Mouse (Mus musculus) heart, embryonic 14.5 days (tissue): ENCODE data around the gene Wasf2. TPM values are rescaled to one million over a fixed set of nuclear protein-coding genes. Genes with fewer than 3 reads are reported as not detected.

Source experiments
- ATAC-seq: fragments of 200-750 bp; cut with Nextera tagmentation; 2 replicates; pipeline ENCODE4 v1.8.0; 2017; ENCODE audit warnings: low read depth, moderate TSS enrichment; ENCODE audit not compliant: insufficient number of reproducible peaks, insufficient read depth, low FRiP score
- H3K27ac ChIP-seq, 2 experiments: fragments of 200-500 bp in 1 of 2; fragments of 300-500 bp in 1 of 2; sonication (generic) in 1 of 2; replicated peaks in 1 of 2; 2 replicates each; pipeline ENCODE4 v1.5.1; 2012 to 2014; ENCODE audit warnings: low read depth in 2 of 2, low read length in 2 of 2, control low read depth in 1 of 2, mild to moderate bottlenecking in 1 of 2, mixed read lengths in 1 of 2; ENCODE audit not compliant: control insufficient read depth in 1 of 2, insufficient read depth in 1 of 2
- H3K27me3 ChIP-seq: fragments of 300-500 bp; sonication (generic); 2 replicates; pipeline ENCODE4 v1.6.1; 2014; ENCODE audit warnings: mild to moderate bottlenecking, low read length, control low read depth; ENCODE audit not compliant: control insufficient read depth, insufficient read depth
- H3K36me3 ChIP-seq: fragments of 300-500 bp; sonication (generic); 2 replicates; pipeline ENCODE4 v1.6.1; 2014; ENCODE audit warnings: mild to moderate bottlenecking, control low read depth, low read length, mixed read lengths; ENCODE audit not compliant: control insufficient read depth, insufficient read depth
- H3K4me1 ChIP-seq, 2 experiments: fragments of 200-500 bp in 1 of 2; fragments of 300-500 bp in 1 of 2; sonication (generic) in 1 of 2; 2 replicates each; pipeline ENCODE4 v1.6.1; 2012 to 2014; ENCODE audit warnings: low read length in 2 of 2, control low read depth in 1 of 2, mixed read lengths in 1 of 2; ENCODE audit not compliant: control insufficient read depth in 2 of 2, insufficient read depth in 2 of 2
- H3K4me2 ChIP-seq: fragments of 300-500 bp; sonication (generic); 2 replicates; pipeline ENCODE4 v1.6.1; 2014; ENCODE audit warnings: mild to moderate bottlenecking, low read length
- H3K4me3 ChIP-seq, 2 experiments: fragments of 200-500 bp in 1 of 2; fragments of 300-500 bp in 1 of 2; sonication (generic) in 1 of 2; 2 replicates each; pipeline ENCODE4 v1.5.1; 2012 to 2014; ENCODE audit warnings: low read length in 2 of 2, mild to moderate bottlenecking in 2 of 2, control low read depth in 1 of 2, low read depth in 1 of 2, moderate library complexity in 1 of 2; ENCODE audit not compliant: control insufficient read depth in 1 of 2, insufficient read depth in 1 of 2
- H3K9ac ChIP-seq: fragments of 300-500 bp; sonication (generic); 2 replicates; pipeline ENCODE4 v1.6.1; 2014; ENCODE audit warnings: mild to moderate bottlenecking, low read length
- H3K9me3 ChIP-seq: fragments of 300-500 bp; sonication (generic); 2 replicates; pipeline ENCODE4 v1.6.1; 2016; ENCODE audit warnings: low read length, control low read depth; ENCODE audit not compliant: control insufficient read depth
- WGBS: fragments of 180-500 bp; shearing (Covaris S2); extraction: QIAGEN DNeasy Blood & Tissue Kit; methylation state at CpG from one replicate; pipeline ENCODE4 v1.1.7; 2014; 5-methylcytosine and 5-hydroxymethylcytosine counted together
- polyA plus RNA-seq: library from polyadenylated mRNA; unstranded; fragments of >200 nt; fragmentation: Nextera tagmentation; extraction: Ambion mirVana; gene quantifications from 2 replicates; pipeline ENCODE4 v1.2.1, GENCODE M21; 2014

Wasf2 gene
- polyA plus RNA-seq, 1 experiment from 2014 or later = 68.6 TPM

DNA sequence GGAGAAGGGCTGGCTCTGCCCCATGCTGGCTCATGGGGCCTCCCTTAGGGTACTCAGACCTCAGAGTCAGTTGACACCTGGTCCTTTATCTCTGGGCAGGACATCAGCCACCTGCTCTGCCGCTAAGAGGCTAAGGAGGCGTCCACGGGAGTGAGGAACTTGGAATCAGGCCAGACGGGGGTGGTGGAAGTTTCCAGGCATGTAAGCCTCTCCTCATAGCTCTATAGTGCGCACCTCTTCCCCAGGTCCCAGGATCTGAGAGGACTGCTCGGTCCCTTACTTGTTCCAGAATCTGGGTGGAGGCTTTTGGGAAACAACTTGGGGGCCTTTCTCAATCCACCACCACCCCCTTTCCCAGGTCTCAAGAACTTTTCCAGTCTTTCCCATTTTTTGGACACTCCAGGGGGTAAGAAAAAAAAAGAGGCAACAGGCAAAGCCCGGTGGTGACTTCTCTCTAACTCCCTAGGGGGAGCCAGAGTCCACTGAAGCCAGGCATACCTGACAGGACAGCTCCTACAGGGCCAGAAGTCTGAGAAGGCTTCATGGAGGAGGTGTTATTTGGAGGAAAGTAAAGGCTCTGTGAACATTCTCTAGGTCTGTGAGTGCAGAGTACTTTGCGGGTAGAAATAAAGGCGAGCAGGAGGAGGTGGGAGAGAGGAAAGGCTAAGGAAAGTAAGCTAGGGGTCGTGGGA lies 103.1 kb downstream of the Wasf2 start:
- no peak for ATAC-seq
- Histone ChIP-seq H3K4me1 (peaks cover 2 to 4% of the 10 kb centered on the region in 2 experiments; a peak in 1 of 4 replicates), H3K27ac (no peak overlapping the region), H3K36me3 (no peaks in the 10 kb centered on the region), H3K9ac (no peak overlapping the region), H3K9me3 (no peaks in the 10 kb centered on the region), H3K27me3 (no peaks in the 10 kb centered on the region), H3K4me2 (no peak overlapping the region), H3K4me3 (no peak overlapping the region)
- 29% methylated on average over 10 of the region's 10 CpGs for WGBS

DNA sequence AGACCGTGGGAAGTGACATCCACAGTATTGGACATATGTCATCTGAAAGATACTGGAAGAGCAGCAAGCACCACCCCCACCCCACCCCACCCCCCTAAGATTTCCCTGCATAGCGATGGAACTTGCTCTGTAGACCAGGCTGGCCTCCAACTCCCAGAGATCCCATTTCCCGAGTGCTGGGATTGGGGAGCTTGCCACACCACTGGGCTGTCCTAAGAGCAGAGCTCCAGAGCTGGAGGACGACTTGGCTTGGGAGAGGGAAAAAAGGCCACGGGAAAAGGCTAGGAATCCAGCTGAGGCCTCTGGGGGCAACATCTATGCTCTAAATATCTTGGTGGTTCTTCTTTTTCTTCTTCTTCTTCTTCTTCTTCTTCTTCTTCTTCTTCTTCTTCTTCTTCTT lies 104.5 kb downstream of the Wasf2 start:
- Histone ChIP-seq H3K9ac (no peak overlapping the region), H3K27me3 (no peaks in the 10 kb centered on the region), H3K9me3 (no peaks in the 10 kb centered on the region), H3K36me3 (no peaks in the 10 kb centered on the region), H3K4me1 (peaks cover 2 to 4% of the 10 kb centered on the region in 2 experiments; a peak in 1 of 4 replicates), H3K4me2 (no peak overlapping the region), H3K4me3 (no peak overlapping the region), H3K27ac (no peak overlapping the region)
- 39% methylated on average over 5 of the region's 5 CpGs for WGBS
- no peak for ATAC-seq

DNA sequence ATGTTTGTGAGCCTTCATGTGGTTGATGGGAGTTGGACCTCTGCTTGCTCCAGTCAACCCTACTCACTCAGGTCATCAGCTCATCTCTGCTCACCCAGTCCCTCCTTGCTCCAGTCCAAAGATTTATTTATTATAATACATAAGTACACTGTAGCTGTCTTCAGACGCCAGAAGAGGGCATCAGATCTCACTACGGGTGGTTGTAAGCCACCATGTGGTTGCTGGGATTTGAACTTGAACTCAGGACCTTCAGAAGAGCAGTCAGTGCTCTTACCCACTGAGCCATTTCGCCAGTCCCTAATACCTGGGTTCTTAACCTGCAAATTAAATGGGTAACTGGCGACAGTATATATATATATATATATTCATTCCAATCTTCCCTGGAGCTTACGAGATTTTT lies 105.1 kb downstream of the Wasf2 start:
- Histone ChIP-seq H3K9ac (no peak overlapping the region), H3K36me3 (no peaks in the 10 kb centered on the region), H3K9me3 (no peaks in the 10 kb centered on the region), H3K27me3 (no peaks in the 10 kb centered on the region), H3K4me3 (no peak overlapping the region), H3K27ac (no peak overlapping the region), H3K4me1 (peaks cover 2 to 4% of the 10 kb centered on the region in 2 experiments; a peak in 1 of 4 replicates), H3K4me2 (no peak overlapping the region)
- no peak for ATAC-seq
- WGBS = 82% methylated on average over 5 of the region's 5 CpGs

DNA sequence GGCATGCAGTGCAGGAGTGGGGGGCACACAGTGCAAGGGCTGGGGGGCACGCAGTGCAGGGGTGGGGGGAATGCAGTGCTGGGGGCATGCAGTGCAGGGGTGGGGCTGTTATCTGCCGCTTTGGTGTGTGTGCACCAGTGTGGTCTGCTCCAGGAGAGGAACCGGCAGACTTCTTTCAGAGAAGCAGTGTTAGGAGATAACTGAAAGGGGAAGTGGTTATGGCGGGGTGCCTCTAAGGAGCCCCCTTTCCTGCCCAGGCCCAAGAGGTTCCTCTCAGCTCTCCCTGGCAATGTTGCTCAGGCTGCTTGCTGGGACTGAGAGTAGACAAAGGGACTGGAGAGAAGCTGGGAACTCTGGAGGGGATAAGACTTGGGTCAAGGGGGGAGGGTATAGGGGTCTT lies 107.6 kb downstream of the Wasf2 start:
- Histone ChIP-seq H3K4me2 (no peak overlapping the region), H3K27me3 (peaks cover 7% of the 10 kb centered on the region), H3K4me3 (no peak overlapping the region), H3K9ac (no peak overlapping the region), H3K36me3 (no peaks in the 10 kb centered on the region), H3K27ac (no peak overlapping the region), H3K9me3 (no peaks in the 10 kb centered on the region), H3K4me1 (peaks cover 4 to 9% of the 10 kb centered on the region in 2 experiments; a peak in 3 of 4 replicates)
- ATAC-seq = no peak
- 50% methylated on average over 4 of the region's 4 CpGs for WGBS

DNA sequence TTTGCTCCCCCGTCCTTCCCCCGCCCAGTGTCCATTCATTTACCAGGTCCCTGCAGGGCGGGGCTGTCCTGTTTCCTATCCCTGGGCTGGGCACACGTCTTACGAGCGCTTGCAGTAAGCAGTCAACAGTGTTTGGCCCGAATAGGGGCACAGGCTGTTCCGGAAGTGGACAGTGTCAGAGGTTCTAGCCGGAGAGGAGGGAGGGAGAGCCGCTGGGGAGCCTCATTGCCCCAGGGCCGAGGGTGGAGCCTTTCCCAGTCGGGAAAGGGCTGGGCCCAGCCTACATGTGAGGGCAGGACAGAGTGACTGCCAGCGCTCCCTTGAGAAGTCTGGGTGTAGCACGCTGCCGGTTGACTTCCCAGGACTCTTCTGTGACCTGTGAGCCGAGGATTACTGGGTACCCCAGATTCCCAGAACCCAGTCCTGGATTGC lies 110.2 kb downstream of the Wasf2 start, which contains the start of gene Map3k6:
Map3k6 (plus strand) TSS at position 329 of the 432 bp plus-strand sequence.
- 11% methylated on average over 16 of the region's 16 CpGs for WGBS
- Histone ChIP-seq H3K9me3 (no peaks in the 10 kb centered on the region), H3K4me1 (peaks cover 5 to 10% of the 10 kb centered on the region in 2 experiments; a peak in 3 of 4 replicates), H3K4me3 (peak within 1 kb of the TSS; percentile 57 to 75), H3K4me2 (peak within 1 kb of the TSS; percentile 89), H3K27ac (peak within 1 kb of the TSS; percentile 70 to 74), H3K27me3 (peaks cover 17% of the 10 kb centered on the region), H3K9ac (peak within 1 kb of the TSS; percentile 74), H3K36me3 (no peaks in the 10 kb centered on the region)
- ATAC-seq = peak; percentile 12

DNA sequence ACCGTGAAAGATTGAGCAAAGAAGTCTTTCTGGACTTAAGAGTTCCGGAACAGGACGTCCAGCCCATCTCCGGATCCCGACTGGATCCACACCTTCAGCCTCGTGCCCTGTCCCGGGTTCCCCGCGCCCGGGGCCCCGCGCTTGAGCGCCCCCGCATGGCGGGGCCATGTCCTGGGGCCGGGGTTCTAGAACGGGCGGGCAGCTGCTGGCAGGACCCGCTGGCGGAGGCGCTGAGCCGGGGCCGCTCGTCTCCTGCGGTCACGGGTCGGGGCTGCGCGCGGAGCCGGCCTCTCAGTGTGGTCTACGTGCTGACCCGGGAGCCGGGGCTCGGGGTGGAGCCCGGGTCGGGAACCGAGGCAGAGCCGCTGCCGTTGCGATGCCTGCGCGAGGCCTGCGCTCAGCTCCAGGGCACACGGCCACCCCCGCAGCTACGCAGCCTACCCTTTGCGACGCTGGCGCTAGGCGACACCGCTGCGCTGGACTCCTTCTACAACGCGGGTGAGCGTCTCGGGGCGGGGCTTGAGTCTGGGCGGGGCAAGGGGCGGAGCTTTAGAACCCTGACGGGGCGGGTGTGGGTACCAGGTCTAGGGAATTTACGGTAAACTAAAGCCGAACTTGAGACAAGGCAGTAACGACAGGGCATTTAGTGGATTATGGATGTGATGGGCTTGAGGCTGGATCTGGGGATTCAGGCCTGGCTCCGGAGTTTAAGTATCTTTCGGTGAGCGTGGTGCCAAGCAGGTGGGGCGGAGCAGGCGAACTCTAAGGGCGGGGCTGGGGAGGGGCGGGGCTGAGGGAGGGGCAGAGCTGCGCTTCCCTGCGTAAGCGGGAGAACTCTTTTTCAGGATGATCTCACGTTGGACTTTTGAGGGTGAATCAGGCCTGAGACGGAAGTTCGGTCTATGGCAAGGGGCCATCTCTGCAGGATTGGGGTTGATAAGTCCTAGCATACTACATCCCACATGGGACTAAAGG lies 110.9 kb downstream of the Wasf2 start:
- WGBS = under 1% methylated on average over 77 of the region's 78 CpGs
- peak overlapping the region; percentile 70 to 74 for H3K27ac ChIP-seq
- peak; percentile 88 for ATAC-seq
- no peaks in the 10 kb centered on the region for H3K36me3 ChIP-seq
- peak overlapping the region; percentile 89 for H3K4me2 ChIP-seq
- peaks cover 5 to 10% of the 10 kb centered on the region in 2 experiments; a peak in 3 of 4 replicates for H3K4me1 ChIP-seq
- peak overlapping the region; percentile 57 to 75 for H3K4me3 ChIP-seq
- peaks cover 23% of the 10 kb centered on the region for H3K27me3 ChIP-seq
- no peaks in the 10 kb centered on the region for H3K9me3 ChIP-seq
- H3K9ac ChIP-seq = peak overlapping the region; percentile 74

DNA sequence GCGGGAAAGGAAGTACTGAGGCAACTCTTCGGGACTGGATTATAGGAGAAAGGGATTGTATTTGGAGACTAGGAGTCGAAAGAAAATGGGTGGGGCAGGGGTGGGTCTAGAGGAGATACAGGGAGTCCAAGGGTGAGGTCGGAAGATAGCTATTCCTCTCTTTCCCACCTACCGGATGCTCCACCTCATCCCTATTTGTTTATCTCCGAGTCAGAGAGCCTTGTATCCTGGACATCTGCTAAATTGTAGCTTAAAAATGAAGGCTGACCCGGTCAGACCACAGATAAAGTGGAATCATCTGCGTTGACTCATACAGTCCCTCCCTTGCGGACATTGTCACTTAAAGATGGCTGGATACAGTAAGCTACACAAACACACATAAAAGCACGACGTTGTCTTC lies 111.6 kb downstream of the Wasf2 start:
- 20% methylated on average over 11 of the region's 11 CpGs for WGBS
- Histone ChIP-seq H3K36me3 (no peaks in the 10 kb centered on the region), H3K27me3 (peaks cover 30% of the 10 kb centered on the region), H3K9me3 (no peaks in the 10 kb centered on the region), H3K9ac (no peak overlapping the region), H3K4me1 (peaks cover 5 to 10% of the 10 kb centered on the region in 2 experiments; a peak in 3 of 4 replicates), H3K27ac (no peak overlapping the region), H3K4me3 (peak overlapping the region; percentile 57 to 75), H3K4me2 (peak overlapping the region; percentile 89)
- no peak; the same call in 1 of the 2 replicates for ATAC-seq
